Mouse (Mus musculus) yolk sac, embryonic 10.5 days (tissue): ENCODE data around the gene Fmn2.

Source experiments
- DNase-seq: peaks from one replicate; pipeline ENCODE4 v3.0.0-alpha.2; 2017; ENCODE audit warnings: low spot score

Fmn2 gene

DNA sequence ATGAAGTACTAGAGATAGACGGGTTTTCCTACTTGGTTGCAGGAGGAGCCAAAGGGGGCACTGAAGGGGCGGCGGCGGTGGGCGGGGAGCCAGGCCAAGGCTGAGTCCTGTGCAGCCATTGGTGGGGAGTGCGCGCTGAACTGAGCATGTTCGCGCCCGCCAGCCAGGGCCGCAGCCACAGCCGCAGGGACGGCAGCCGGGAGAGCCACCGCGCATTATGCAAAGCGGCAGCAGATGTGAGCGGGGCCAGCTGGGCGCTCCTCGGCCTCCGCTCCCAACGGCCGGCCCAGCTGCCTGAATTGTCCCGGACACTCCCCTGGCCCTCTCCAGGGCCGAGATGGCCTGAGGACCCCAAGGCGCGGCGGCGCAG lies at the start of gene Fmn2:
Fmn2 (plus strand) TSS at position 165 of the 370 bp plus-strand sequence.
- DNase-seq = peak; percentile 66

DNA sequence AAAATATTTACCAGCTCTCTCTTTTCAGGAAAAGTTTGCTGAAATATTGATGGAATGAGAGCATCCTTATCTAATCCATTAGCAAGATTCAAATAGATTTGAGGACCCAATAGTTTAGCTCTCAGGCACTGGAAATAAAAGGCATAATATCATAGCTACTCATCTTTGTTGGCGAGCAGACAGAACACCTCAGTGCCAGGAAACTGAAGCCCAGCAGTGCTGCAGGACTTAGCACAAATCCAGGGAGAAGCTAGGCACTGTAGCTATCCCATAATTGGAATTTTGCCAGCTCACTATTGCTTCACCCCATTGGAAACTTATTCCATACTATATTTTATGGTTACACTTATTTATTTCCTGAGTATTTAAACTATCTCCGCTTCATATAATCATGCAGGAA lies 46.5 kb upstream of the Fmn2 start:
- no peak for DNase-seq

DNA sequence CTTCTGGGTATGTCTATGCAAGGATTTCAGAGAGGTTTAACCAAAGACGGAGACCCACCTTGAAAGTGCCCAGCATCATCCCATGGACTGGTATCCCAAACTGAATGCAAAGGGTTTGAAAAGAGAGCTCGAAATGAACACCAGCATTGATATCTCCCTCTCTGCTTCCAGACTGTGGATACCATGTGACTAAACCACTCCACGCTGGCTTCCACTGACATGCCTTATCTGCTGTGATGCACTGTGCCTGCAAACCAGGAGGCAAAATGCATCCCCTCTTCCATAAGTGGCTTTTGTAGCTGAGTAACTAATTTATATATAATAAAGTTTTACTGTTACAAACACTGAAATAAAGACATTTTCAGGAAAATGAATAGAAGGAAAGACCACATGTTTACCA lies 36.2 kb upstream of the Fmn2 start:
- DNase-seq = no peak

DNA sequence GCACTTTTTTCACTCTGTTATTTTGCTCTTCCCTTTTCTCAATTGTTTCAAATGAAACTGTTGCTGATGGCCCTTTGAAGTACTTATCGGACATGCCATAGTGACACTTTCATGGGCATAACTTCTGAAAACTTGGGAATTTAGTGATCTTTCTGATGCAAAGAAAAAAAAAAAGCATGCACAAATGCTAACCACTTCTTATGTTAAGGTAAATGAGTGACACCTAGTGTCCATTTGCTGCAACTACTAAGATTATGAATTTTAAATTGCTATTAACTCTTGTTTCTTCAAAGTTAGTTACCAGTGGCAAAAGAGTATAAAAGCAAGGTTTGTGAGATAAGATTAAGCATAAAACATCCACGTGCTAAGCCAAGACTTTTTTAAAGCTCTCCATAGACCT lies 35.4 kb upstream of the Fmn2 start:
- no peak for DNase-seq

DNA sequence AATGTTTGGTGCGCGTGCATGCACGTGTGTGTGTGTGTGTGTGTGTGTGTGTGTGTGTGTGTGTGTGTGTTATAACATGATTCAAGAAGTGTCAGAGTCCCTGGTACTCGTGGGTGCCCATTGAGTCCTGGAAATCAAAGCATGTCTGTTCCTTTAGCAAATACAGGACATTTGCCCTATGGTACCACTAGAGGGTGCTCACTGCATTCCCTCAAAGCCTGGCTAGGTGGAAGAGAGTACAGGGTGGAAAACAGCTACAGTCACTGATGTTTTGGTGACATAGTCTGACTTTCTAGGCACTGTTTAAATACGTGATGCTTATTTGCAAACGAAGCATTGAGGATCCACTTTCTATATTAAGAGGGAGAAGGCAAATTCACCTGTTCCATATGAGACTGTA lies 31.9 kb upstream of the Fmn2 start:
- DNase-seq = peak; percentile 15

DNA sequence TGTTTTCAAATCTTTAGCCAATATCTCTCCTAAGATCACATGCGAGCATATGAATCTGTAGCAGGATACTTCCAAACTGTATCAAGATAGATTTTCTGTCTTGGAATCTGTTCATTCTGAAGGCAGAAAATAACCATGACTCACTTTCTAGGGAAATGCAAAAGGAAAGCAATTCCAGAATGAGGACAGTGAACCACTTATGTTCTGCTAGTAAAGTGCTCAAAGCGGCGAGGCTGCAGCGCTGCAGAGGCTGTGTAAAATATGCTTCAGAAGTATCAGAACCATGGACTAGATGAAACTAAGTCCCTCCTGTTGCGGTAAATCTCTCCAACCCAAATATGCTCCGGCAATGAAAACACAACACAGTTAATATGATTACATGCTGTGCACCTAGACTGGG lies 19.1 kb upstream of the Fmn2 start:
- no peak for DNase-seq

DNA sequence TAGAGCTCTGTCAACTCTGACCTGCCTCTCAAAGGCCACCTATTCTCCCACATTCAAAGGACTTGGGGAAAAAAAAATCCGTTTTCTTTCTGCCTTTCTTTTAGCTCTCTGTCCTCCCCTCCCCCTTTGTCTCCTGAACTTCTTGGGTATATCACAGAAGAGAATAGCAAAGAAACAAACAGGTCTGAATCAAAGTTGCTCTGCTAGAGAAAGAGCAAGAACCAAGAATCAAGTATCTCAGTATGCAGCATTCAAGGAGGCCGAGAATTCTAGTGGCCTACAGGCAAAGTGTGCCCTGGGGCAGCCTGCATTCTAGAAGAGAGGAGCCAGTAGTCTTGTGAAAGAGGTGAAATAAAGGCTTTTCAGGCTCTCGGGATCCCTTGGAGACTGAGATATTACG lies 1.6 kb upstream of the Fmn2 start:
- peak; percentile 1 for DNase-seq

DNA sequence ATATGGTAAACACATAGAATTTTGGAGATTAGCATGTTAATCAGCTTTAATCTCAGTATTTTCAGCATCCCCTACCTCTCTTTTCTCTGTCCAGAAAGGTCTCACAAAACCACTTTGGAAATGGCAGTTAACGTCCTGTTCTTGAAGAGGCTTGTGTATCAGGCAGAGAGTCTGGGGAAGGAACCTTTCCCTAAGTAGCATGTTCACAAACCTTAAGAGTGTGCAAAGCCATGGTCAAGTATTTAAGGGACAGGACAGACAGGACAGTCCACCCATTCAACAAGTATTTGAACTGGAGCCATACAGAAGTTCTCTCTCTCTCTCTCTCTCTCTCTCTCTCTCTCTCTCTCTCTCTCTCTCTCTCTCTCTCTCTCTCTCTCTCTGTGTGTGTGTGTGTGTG lies 614 bp upstream of the Fmn2 start:
- no peak for DNase-seq

DNA sequence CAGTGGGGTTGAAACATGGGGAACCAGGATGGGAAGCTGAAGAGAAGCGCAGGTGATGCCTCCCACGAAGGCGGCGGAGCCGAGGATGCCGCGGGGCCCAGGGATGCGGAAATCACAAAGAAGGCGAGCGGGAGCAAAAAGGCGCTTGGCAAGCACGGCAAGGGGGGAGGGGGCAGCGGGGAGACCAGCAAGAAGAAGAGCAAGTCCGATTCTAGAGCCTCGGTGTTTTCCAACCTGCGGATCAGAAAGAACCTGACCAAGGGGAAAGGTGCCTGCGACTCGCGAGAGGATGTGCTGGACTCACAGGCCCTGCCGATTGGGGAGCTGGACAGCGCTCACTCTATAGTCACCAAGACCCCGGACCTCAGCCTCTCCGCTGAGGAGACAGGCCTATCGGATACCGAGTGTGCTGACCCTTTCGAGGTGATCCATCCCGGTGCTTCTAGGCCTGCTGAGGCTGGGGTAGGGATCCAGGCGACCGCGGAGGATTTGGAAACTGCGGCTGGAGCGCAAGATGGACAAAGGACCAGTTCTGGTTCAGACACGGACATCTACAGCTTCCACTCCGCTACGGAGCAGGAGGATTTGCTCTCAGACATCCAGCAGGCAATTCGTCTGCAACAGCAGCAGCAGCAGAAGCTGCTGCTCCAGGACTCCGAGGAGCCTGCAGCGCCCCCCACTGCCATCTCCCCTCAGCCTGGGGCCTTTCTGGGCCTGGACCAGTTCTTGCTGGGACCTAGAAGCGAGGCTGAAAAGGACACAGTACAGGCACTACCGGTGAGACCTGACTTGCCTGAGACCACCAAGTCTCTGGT lies 613 bp downstream of the Fmn2 start:
- peak; percentile 36 for DNase-seq

DNA sequence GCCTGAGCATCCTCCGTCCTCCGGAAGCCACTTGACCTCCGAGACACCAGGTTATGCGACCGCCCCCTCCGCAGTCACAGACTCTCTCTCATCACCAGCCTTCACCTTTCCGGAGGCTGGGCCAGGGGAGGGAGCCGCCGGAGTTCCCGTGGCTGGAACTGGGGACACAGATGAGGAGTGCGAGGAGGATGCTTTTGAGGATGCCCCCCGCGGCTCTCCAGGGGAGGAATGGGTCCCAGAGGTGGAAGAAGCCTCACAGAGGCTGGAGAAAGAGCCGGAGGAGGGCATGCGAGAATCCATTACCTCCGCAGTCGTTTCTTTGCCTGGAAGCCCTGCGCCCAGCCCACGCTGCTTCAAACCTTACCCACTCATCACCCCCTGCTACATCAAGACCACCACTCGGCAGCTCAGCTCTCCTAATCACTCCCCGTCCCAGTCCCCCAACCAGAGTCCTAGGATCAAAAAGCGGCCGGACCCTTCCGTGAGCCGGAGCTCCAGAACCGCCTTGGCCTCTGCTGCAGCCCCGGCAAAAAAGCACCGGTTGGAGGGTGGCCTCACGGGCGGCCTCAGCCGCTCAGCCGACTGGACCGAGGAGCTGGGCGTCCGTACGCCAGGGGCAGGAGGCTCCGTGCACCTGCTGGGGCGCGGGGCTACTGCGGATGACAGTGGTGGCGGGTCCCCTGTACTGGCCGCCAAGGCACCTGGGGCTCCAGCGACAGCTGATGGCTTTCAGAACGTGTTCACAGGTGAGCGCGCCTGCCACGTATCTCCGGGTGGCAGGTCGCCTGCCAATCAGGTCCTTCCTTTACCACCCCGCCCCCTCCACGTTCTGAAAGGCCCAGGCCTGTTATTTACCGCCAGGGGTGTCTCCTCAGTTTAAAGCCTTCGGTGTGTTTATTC lies 1.5 kb downstream of the Fmn2 start:
- DNase-seq = peak; percentile 5

DNA sequence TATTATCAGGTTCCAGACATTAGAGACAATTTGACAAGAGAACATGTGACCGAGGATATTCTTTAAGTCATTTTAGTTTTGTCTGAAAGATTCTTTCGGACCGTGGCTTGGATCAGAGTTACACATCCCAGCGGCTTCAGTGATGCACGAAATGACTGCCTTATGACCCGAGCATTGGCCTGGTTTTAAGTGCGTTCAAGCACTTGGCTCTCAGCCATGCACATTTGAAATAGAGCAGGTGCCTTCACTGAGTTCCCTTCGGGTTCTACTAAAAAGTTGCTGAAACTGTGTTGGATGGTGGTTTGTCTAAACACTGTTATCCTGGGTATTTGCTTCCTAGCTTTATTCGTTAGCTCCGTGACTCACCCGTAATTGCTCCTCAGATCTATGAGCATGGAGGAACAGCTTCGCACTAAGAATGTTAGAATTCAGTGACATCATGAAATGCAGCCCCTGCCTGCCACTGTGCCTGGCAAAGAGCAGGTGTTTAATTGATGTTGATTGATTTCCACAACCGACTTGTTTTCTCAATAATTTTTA lies 7.0 kb downstream of the Fmn2 start:
- DNase-seq = no peak

DNA sequence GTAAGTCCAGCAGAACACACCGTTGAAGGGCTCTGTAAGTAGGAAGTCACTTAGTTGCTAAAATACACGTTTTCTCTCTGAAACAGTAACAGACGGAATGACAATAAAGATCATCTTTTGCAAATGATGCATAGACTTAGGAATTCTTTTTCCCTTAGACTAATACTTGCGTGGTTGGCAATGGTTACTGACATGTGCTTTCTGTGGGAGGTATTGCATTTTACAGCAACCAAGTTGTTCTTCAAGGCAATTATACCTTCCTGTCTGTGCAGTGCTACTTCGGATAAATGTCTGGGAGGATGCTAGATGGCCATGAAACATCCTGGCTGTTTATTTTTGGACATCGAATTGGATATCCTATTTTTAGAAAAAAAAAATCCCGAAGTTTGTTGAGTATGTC lies 11.8 kb downstream of the Fmn2 start:
- DNase-seq = no peak

DNA sequence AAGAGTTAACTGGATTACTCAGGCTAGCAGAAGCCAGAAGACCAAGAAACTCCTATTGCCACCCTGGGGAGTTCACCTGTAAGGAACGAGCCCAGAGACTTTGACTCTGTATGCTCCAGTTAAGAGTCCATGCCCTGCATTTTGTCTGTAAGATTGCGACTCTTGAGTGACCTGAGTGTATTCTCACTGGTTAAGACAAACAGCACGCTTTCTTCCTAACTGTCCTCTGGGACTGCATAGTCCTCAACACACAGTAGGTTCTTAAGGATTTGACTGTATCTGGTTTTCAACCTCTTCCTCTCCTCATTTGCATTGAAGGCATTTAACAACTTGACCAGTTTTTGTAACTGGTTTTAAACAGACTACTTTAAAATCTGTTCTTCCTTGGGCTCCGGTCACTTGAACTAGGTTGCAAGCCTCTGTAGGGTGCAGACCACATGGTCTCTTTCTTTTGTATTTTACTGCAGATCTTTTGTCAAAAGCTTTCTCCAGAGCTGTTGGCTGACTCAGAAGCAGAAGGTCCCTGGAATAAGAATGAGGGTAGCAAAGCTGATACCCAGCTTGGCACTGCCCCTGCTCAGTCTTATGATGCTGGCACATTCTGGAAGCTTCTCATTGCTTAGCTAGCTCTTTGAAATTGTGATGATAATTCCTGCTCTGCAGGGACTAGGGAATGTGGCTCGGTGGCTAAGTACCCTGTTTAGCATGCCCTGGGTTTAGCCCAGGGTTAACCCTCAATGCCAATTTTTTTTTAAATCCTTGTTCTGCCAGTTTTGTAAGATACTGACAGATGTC lies 20.5 kb downstream of the Fmn2 start:
- DNase-seq = no peak

DNA sequence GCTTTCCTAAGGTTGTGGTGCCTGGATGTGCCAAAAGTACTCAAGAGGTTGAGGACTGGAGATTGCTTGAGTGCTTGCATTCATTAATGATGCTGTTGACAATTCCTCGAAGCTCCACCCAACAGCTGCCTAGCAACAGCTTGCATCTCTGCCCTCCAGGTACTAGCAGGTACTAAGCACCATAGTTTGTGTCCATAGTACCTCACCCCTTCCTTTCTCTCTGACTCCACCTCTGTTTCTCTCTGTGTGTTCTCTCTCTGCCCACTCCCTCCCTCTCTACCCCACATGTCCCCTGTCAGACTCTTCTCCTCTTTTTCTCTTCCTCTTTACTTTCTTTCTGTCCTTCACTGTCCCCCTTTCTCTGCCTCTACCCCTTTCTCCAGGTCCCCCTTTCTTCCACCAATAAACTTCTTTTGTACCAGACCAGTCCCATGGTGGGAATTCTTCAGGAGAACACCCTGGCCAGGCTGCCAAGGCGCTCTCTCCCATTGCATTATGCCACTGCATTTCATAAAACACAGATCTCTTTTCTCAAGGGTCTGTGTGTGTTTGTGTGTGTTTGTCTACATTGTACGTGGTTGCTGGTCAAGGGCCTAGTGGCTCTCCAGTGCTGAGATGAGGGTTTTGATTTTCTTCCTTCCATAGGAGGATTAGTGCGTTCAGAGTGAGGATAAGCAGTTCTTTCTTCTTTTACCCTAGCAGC lies 21.3 kb downstream of the Fmn2 start:
- no peak for DNase-seq

DNA sequence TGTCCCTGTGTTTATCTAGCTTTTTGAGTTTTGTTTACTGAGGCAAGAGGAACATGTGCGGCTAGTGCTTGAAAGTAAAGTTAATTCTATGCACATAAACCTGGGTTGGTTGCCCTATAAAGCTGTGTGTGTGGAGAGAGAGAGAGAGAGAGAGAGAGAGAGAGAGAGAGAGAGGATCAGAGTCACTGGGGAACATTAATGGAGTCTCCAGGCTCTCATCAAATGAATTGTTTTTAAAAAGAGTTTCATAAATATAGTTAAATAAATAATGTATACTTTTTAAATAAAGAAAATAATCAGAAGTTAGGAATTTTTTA lies 21.8 kb downstream of the Fmn2 start:
- no peak for DNase-seq

DNA sequence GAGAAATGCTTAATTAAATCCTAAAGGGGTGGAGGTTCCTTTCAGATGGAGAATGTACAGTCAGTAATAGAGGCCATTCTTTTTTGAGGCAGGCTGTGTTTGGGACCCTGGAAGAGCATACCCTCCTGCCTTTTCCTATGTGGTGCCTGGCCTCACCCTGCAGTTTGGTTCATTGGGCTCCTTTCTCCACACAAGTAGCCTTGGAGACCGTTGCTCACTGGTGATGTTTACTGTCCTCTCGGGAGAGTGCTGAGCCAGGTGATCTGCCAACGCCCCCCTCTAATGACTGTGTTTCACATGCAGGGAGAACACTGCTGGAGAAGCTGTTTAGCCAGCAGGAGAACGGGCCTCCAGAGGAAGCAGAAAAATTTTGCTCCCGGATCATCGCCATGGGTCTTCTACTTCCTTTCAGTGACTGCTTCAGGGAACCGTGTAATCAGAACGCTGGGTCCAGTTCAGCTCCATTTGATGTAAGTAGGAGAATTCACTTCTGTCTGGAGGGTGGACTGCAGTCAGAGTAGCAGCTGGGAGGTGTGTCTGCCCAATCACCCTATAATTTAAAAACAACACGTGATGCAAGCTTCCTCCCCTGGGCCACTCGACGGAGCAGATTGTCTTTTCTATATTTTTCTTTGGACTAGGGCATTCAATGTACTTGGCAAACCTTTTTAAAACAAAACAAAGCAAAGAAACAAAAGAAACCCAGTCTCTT lies 35.3 kb downstream of the Fmn2 start:
- DNase-seq = no peak

DNA sequence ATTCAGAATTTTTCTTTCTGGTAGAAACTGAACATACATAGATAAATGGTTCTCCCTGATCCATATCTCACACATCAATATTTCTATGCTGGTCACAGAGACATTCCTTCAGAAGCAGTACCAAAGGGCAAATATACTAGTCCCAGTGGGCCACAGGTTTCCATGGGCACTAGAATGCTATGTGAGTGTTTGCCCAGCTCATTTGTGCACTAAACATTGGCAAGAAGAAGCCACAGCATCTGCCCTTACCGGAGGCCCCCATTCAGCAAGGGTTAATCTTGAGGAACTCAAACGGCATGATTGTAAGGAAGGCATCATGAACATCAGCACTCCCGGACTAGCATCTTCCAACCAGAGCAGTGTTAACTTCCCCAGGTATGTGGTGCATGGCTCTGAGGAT lies 35.9 kb downstream of the Fmn2 start:
- no peak for DNase-seq

DNA sequence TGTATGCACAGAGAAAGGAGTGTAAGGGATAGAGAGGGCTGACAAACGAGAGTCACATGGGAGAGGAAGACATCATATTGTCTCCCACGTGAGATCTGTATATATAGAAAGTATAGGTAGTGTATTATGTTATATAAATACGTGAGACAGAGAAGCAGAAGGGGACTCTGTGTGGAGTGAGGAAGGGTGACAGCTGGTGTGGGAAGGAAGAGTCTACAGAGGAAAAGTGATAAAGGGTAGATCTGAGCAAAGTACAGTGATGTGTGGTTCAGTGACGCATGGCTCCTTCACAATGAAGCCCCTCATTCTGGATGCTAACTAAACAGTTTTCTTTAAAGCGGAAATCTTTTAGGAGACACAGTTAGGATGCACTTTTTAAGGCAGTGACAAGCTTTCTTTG lies 46.7 kb downstream of the Fmn2 start:
- no peak for DNase-seq

DNA sequence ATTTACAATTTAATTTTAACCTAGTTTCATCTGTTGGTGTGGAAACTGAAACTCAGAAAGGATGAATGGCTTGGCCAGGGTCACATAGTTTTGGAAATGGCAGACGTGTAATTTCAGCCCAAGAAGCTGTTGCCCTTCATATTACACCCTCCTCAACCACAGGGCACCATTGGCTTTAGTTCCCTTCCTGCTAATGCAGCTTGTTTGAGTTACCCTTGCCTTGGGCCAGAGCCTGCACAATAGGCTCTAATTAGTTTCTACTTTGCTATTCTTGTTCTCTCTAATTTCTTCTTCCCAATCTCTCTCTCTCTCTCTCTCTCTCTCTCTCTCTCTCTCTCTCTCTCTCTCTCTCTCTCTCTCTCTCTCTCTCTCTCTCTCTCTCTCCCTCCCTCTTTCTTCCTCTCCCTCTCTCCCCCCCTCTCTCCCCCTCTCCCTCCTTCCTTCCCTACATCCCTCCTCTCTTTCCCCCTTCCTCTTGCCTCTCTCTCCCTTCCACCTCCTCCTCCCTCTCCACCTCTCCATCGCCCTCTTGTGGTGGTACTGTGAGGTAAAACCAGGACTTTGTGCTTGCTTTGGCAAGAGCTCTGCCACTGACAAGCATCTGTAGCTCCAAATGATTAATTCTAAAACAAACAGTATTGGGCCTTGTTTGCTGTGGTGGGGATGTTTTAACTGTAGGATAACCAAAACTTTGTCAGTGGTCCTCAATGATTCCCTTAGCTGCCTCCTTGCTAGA lies 51.8 kb downstream of the Fmn2 start:
- no peak for DNase-seq

DNA sequence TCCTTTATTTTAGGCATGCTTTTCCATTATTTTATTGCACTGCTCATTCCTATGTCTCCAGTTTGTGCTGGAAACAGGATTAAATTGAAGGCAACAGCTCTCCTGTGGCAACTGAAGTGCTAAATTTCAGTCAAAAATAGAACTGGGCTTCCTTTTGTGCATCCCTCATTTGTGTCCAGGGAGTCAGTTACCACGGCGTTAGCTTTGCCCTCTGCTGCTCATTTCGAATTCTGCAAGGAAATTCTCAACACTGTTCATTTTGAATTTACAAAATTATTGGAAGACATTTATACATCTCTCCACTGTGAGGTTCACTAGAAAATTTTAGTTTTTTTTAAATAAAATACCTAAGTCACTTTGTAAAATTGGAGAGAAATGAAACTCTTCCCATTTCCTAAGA lies 53.8 kb downstream of the Fmn2 start:
- no peak for DNase-seq
